Mouse (Mus musculus) embryonic fibroblast, embryonic 13.5 days (primary cell): ENCODE measurements at regions not wholly inside any gene's neighbourhood (a gene's known extent, or its start where the extent isn't known, plus 50 kb on each side); places are given as distances from the start of the nearest gene placed in this dataset.

Source experiments
- CTCF ChIP-seq: IDR thresholded peaks from 2 replicates; pipeline ENCODE4 v1.5.1; 2011; ENCODE audit warnings: mild to moderate bottlenecking, control low read depth, low read length, moderate library complexity, borderline replicate concordance; ENCODE audit not compliant: insufficient read depth
- POLR2A ChIP-seq: IDR thresholded peaks from 2 replicates; pipeline ENCODE4 v1.6.1; 2011; ENCODE audit warnings: low read depth, mild to moderate bottlenecking, control low read depth, low read length, moderate library complexity

DNA sequence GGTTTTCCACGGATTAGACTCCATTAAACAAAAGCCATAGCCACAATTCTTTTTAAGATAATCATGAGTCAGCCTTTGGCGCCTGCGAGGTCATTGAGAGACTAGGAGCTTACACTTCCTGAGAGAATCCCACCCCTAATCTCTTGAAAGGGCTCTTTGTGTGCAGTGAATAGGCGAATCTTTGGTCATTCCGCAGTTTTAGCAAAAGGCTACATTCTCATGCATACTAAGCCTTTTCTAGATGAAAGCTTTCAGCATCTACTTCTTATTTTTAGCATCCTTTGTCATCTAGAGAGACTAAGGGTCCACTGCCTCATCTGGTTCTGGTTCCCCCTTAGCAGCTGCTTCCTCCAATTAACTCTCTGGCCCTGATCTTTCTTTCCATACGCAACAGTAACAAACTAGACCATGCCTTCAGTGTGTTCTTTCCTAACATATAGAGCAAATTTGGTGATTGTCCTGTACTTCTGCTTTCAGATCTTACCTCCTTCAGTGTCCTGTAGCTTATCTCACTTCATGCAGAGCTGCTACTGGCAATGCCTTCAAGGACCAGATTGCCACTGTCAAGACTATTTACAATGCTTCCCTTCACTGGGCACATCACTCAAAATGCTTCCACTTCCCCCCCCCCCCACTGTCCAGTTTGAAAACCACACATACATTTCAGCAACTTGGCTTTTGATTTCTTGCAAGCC lies 516.4 kb downstream of the Tns3 start:
- TF ChIP-seq CTCF: no peak
- TF ChIP-seq POLR2A: no peak
